Comparison of ENCODE assay signal across 21 mouse cellular contexts in the genomic region with DNA sequence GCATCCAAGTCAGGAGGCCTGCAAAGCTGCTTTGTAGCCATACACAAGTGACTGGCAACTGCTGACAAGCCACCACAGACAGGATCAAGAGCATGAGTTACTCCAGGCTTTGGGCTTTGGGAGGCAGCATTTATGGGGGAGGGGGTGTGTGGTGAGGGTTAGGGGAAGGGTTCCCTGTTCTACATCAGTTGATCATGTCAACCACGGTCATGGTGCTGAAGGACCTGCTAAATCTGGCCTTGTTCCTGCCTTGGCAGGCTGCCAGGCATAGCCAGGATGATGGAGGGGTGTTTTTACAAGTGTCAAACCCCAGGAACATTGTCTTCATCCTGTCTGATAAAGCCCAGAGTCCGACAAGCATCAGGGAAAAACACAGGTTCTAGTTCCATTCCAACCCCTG.
DNase-seq lines count a peak whose midpoint lies in the region; ATAC-seq and TF ChIP-seq lines count a peak whose summit lies in the region.
"Had no signal": no experiment of that assay in that cellular context is flagged by ENCODE, and none has a peak within 500 bp of the region (broad histone marks: within the 10 kb centered on the region; RNA-seq: fewer than 3 reads in every experiment).

No protein-coding gene starts in this region.

- H3K27me3 ChIP-seq in embryonic facial prominence, embryonic 14.5 days (replicated peaks; ENCODE audit: control insufficient read depth, insufficient read depth, low read length): no peaks in the 10 kb centered on the region
- peaks cover 15% of the 10 kb centered on the region for H3K27me3 ChIP-seq in embryonic facial prominence, embryonic 10.5 days (replicated peaks; ENCODE audit: low read depth, poor library complexity, severe bottlenecking)
- H3K27me3 ChIP-seq in lung, embryonic 14.5 days (ENCODE audit: insufficient read depth, low read length): no peaks in the 10 kb centered on the region
- no peaks in the 10 kb centered on the region for H3K27me3 ChIP-seq in kidney, embryonic 16.5 days (ENCODE audit: insufficient read depth, low read length)
- H3K27me3 ChIP-seq: forebrain, embryonic 15.5 days; midbrain, embryonic 15.5 days had no signal

- DNase-seq in embryonic facial prominence, embryonic 14.5 days (ENCODE audit: low spot score): peak; percentile 53
- DNase-seq in embryonic facial prominence, embryonic 10.5 days (ENCODE audit: low spot score): no peak
- DNase-seq in lung, embryonic 14.5 days: peak; percentile 49
- no peak for DNase-seq in lung, postnatal 36 days
- DNase-seq in adrenal gland, postnatal 14 days: peak; percentile 72
- peak; percentile 68 for DNase-seq in heart, postnatal 4 days
- DNase-seq in right cerebral cortex, postnatal 36 days (ENCODE audit: low spot score in 2 of 2): no peak
- DNase-seq: B cell, adult 2 months; cerebellum, adult 9-11 months; gastrocnemius, postnatal 14 days; right cerebral cortex, adult 18-20 months; thymus, postnatal 25 days had no signal

- H3K36me3 ChIP-seq in embryonic facial prominence, embryonic 14.5 days (ENCODE audit: control insufficient read depth, insufficient read depth, low read length): no peaks in the 10 kb centered on the region
- no peaks in the 10 kb centered on the region for H3K36me3 ChIP-seq in embryonic facial prominence, embryonic 10.5 days (replicated peaks)
- no peaks in the 10 kb centered on the region for H3K36me3 ChIP-seq in lung, embryonic 14.5 days (ENCODE audit: insufficient read depth)
- H3K36me3 ChIP-seq in kidney, embryonic 16.5 days (ENCODE audit: insufficient read depth, low read length): no peaks in the 10 kb centered on the region
- H3K36me3 ChIP-seq: embryonic facial prominence, embryonic 13.5 days; forebrain, embryonic 15.5 days; limb, embryonic 15.5 days; midbrain, embryonic 15.5 days; neural tube, embryonic 12.5 days had no signal

- no peak overlapping the region for H3K9ac ChIP-seq in embryonic facial prominence, embryonic 14.5 days (ENCODE audit: low read depth, low read length)
- H3K9ac ChIP-seq in lung, embryonic 14.5 days: no peak overlapping the region
- no peak overlapping the region for H3K9ac ChIP-seq in kidney, embryonic 16.5 days (replicated peaks; ENCODE audit: low read length)
- H3K9ac ChIP-seq: embryonic facial prominence, embryonic 13.5 days; forebrain, embryonic 15.5 days; hindbrain, embryonic 14.5 days; limb, embryonic 15.5 days; midbrain, embryonic 15.5 days; neural tube, embryonic 12.5 days had no signal

- no peaks in the 10 kb centered on the region for H3K9me3 ChIP-seq in embryonic facial prominence, embryonic 14.5 days (ENCODE audit: control insufficient read depth, low read length)
- H3K9me3 ChIP-seq in embryonic facial prominence, embryonic 10.5 days: no peaks in the 10 kb centered on the region
- no peaks in the 10 kb centered on the region for H3K9me3 ChIP-seq in lung, embryonic 14.5 days (ENCODE audit: low read depth, low read length)
- H3K9me3 ChIP-seq in kidney, embryonic 16.5 days (ENCODE audit: low read length): no peaks in the 10 kb centered on the region
- H3K9me3 ChIP-seq: embryonic facial prominence, embryonic 13.5 days; forebrain, embryonic 15.5 days; limb, embryonic 15.5 days; midbrain, embryonic 15.5 days; neural tube, embryonic 12.5 days had no signal

- H3K4me2 ChIP-seq in embryonic facial prominence, embryonic 14.5 days (ENCODE audit: low read depth, low read length): no peak overlapping the region
- no peak overlapping the region for H3K4me2 ChIP-seq in lung, embryonic 14.5 days
- H3K4me2 ChIP-seq in kidney, embryonic 16.5 days (replicated peaks; ENCODE audit: low read depth, low read length): no peak overlapping the region
- H3K4me2 ChIP-seq: embryonic facial prominence, embryonic 13.5 days; forebrain, embryonic 15.5 days; hindbrain, embryonic 14.5 days; limb, embryonic 15.5 days; midbrain, embryonic 15.5 days; neural tube, embryonic 12.5 days had no signal

- no peak overlapping the region for H3K4me3 ChIP-seq in embryonic facial prominence, embryonic 14.5 days (ENCODE audit: low read depth, low read length)
- H3K4me3 ChIP-seq in embryonic facial prominence, embryonic 10.5 days: no peak overlapping the region
- H3K4me3 ChIP-seq in lung, embryonic 14.5 days (ENCODE audit: low read depth, low read length): no peak overlapping the region
- H3K4me3 ChIP-seq in kidney, embryonic 16.5 days (ENCODE audit: low read length): no peak overlapping the region
- H3K4me3 ChIP-seq: embryonic facial prominence, embryonic 13.5 days; forebrain, embryonic 15.5 days; limb, embryonic 15.5 days; midbrain, embryonic 15.5 days; neural tube, embryonic 12.5 days had no signal

- H3K27ac ChIP-seq in embryonic facial prominence, embryonic 14.5 days (replicated peaks; ENCODE audit: low read depth, low read length): no peak overlapping the region
- H3K27ac ChIP-seq in embryonic facial prominence, embryonic 10.5 days (replicated peaks): no peak overlapping the region
- H3K27ac ChIP-seq in lung, embryonic 14.5 days (ENCODE audit: low read depth): no peak overlapping the region
- no peak overlapping the region for H3K27ac ChIP-seq in kidney, embryonic 16.5 days (ENCODE audit: low read length)
- H3K27ac ChIP-seq: embryonic facial prominence, embryonic 13.5 days; forebrain, embryonic 15.5 days; hindbrain, embryonic 14.5 days; kidney, postnatal 0 days; limb, embryonic 15.5 days; macrophage; midbrain, embryonic 15.5 days; neural tube, embryonic 12.5 days had no signal

- H3K4me1 ChIP-seq in embryonic facial prominence, embryonic 14.5 days (ENCODE audit: control insufficient read depth, insufficient read depth, low read length): peaks cover 4% of the 10 kb centered on the region; the same call in 1 of the 2 replicates
- H3K4me1 ChIP-seq in embryonic facial prominence, embryonic 10.5 days: peaks cover 12% of the 10 kb centered on the region
- peaks cover 4% of the 10 kb centered on the region for H3K4me1 ChIP-seq in lung, embryonic 14.5 days (ENCODE audit: insufficient read depth)
- H3K4me1 ChIP-seq in kidney, embryonic 16.5 days (ENCODE audit: insufficient read depth, low read length): peaks cover 11% of the 10 kb centered on the region; the same call in 1 of the 2 replicates
- H3K4me1 ChIP-seq: limb, embryonic 15.5 days; neural tube, embryonic 12.5 days had no signal

- WGBS in embryonic facial prominence, embryonic 14.5 days: 42% methylated on average over 2 of the region's 2 CpGs
- WGBS in embryonic facial prominence, embryonic 10.5 days: 75% methylated on average over 2 of the region's 2 CpGs
- WGBS in lung, embryonic 14.5 days: 23% methylated on average over 2 of the region's 2 CpGs
- WGBS in kidney, embryonic 16.5 days: 41% methylated on average over 2 of the region's 2 CpGs

- no peak for ATAC-seq in embryonic facial prominence, embryonic 14.5 days (ENCODE audit: low read depth)
- peak; percentile 21; the same call in 1 of the 2 replicates for ATAC-seq in lung, embryonic 14.5 days (ENCODE audit: insufficient read depth)
- ATAC-seq in kidney, embryonic 16.5 days (ENCODE audit: low FRiP score, low TSS enrichment): no peak
- ATAC-seq: forebrain, embryonic 15.5 days; midbrain, embryonic 15.5 days had no signal

- TF ChIP-seq CTCF in lung, embryonic 14.5 days (IDR thresholded peaks at IDR 0.05; ENCODE audit: low read depth): no peak

Comparison
In these comparisons a context has a peak if more than half of its experiments do, and no peak if none do; other contexts are left out.
1. DNase-seq: peak in embryonic facial prominence, embryonic 14.5 days (single experiment), lung, embryonic 14.5 days (single experiment), adrenal gland, postnatal 14 days (single experiment) and heart, postnatal 4 days (single experiment); none in embryonic facial prominence, embryonic 10.5 days (single experiment), lung, postnatal 36 days (single experiment) and right cerebral cortex, postnatal 36 days (0 of 2).